Mouse (Mus musculus): ENCODE data around the gene Phactr2.

DNA sequence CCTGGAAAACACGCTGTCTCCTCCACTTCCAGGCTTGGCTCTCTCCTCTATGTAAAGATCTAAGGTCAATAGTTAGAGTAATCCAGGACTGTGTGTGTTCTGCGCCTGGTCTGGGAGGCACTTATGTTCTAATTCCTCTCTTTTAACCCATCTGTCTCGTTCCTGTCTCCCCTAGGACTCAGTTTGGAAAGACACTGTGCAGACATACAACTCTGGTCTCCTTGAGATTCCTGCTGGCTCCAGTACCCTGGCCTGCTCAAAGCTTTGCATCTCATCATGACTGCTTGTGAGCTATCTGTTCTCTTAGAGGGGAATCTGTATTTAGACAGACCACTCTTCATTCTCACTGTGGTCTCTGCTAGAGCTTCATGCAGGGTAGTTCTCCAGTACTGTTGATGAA lies 215.0 kb downstream of the Phactr2 start:
- TF ChIP-seq CTCF (IDR thresholded peaks at IDR 0.05; ENCODE audit: low read depth): no peak
- TF ChIP-seq EP300 (optimal IDR thresholded peaks at IDR 0.05): no peak

Measured in stomach, postnatal 0 days (tissue).